Mouse (Mus musculus) gastrocnemius, postnatal 25 days (tissue): ENCODE data around the gene Rce1. TPM values are rescaled to one million over a fixed set of nuclear protein-coding genes. Genes with fewer than 3 reads are reported as not detected.

Source experiments
- DNase-seq: peaks from one replicate; pipeline ENCODE4 v3.0.0; 2022
- long read RNA-seq, 2 experiments: library from polyadenylated mRNA; stranded (forward); transcript quantifications; one replicate each; pipeline ENCODE4 v2.0.0; 2021
- total RNA-seq, 2 experiments: library from RNA; stranded (reverse); gene quantifications; 1 replicate in 1 of 2; 2 replicates in 1 of 2; pipeline ENCODE4 v1.2.3; 2021

Rce1 gene
- total RNA-seq, result 1 to 10 TPM; 3.9 to 6.5 TPM
- long read RNA-seq, experiment 1, transcript Rce1-201 (8 exons, 1,425 nt), result major isoform, 6 of 14 reads
- long read RNA-seq, experiment 1, partial matches to known transcripts, result 3 of 14 reads
- long read RNA-seq, experiment 1, other reads (novel, unspliced or antisense), result 5 of 14 reads
- long read RNA-seq, experiment 2, transcript Rce1-201 (8 exons, 1,425 nt), result major isoform, 5 of 8 reads
- long read RNA-seq, experiment 2, partial matches to known transcripts, result 0 of 8 reads
- long read RNA-seq, experiment 2, other reads (novel, unspliced or antisense), result 3 of 8 reads

DNA sequence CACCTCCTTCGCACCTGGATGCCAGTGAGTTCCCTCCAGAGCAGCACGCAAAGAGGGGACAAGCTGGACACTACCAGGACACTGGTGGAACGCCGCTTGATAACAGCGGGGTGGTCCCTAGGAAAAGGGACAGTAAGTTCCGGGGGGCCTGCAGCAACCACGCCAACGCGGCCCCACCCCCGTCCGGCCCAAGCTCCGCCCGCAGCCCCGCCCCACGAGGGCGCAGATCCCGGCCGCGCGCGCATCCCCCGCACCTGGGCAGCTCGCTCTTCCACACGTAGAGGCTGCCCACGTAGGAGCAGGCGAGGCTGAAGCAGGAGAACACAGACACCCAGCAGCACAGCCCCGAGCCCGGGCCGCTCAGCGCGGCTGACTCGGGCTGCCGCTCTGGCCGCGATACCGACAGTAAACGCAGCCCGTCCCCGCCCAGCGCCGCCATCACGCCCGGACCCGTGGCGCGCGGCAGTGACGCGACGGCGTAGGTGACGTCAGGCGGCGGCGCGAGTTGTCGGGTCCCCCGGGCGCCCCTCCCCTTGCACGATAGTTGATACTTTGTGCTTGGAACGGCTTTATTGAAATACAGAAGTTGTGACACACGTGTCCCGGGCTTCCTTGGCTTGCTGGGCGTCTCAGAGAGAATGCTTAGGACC lies at the start of gene Rce1:
Gene Rce1 (minus strand): TSS at position 463 of the 650 bp plus-strand sequence.
- DNase-seq, result peak; percentile 88

DNA sequence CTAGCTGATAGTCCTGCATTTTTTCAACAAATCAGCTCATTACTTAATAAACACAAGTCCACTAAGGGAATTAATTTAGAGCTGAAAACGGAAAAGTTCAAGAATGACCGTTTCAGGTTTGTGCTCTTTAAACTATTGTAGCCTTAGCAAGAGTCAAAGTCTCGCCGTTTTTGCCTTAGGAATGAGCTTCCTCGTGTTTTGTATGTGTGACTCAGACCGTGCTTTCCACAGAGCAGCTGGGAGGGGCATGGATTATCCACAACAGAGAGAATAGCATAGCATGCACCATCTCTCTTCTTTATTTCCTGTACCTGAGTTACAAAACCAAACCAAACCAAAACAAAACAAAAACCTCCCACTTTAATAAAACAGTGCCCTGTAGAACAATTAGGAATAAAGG lies 47.0 kb upstream of the Rce1 start:
- DNase-seq, result no peak

DNA sequence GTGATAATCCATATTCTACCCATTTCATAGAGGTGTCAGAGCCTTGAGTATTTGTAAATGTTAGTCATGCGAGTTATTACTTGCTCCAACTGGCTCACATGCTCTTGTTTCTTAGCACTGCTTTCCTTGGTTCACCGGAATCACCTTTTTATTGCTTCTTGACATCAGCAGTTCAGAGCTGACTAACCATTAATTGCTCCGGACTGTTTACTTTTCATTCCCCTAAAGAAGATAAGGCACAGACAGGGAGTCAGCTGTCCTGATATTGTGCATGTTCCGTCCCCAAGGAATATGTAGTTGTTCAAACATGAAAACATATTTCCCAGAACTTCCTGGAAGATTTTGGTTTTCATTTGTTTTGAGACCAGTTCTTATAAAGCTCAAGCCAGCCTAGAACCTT lies 45.3 kb upstream of the Rce1 start:
- no peak for DNase-seq

DNA sequence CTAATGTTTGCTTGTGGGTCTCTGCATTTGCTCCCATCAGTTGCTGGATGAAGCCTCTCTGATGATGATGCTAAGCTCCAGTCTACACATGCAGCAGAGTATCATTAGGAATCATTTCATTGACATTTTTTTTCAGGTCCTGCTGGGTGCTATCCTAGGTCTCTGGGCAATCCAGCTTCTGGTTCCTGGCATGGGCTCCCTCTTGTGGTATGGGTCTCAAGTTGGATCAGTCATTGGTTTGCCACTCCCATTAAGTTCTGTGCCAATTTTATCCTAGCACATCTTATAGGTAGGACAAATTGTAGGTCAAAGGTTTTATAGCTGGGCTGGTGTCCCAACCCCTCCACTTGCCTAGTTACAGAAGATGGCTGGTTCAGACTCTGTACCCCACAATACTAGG lies 41.4 kb upstream of the Rce1 start:
- no peak for DNase-seq

DNA sequence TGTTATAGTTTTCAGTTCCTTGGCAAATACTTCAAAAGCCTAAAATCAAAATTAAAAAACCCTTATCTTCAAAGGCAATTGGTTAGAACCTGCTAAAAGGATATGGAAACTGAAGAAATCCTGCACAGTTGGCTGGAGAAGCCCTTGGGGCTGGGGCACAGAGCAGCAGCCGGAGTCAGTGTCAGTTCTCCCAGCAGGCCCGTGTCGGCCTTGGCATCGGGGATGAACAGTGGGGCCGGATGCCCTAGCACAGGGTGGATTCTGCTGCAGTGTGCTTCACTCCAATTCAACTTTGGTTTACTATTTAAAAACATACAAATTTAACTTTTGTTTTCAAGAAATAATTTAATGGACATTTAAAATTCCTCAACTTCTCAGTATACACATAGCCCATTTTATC lies 32.7 kb upstream of the Rce1 start:
- no peak for DNase-seq

DNA sequence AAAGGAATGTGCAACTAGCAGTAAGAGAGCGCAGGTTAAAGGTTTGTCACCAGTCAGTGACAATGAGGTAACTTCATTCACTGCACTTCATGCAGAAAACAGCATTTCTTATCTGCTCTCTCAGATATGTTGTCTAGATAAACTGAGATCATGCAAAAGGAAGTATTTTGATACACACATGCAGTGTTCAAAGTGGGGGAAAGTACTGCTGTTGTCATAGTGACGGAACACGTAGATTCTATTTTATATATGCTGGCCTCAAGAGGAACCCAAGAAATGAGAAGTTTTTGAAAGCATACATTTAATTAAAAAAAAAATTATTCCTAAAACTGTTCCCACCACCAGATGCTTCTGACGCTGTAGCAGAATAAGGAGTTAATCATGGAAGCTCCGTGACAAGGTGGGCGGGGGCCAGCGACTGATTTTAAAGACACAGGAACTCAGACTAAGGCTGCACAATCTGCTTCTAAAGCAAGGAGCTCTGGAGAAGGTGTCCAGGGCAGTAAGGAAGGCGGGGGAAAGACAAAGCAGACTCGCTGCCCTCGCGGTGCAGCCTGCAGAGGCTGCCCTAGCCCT lies 21.6 kb upstream of the Rce1 start:
- no peak for DNase-seq

DNA sequence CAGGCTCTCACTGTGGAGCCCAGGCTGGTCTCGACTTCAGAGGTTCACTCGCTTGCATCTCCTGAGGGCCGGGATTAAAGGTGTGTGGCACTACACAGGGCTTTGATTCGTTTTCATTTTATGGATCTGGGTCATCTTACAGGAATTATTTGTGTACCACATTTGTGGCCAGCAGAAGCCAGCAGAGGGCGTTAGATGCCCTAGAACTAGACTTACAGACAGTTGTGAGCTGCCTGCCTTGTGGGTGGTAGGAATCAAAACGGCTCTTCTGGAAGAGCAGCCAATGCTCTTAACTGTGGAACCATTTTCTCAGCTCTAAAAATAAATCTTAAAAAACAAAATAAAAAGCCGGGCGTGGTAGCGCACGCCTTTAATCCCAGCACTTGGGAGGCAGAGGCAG lies 18.8 kb upstream of the Rce1 start:
- DNase-seq, result no peak

DNA sequence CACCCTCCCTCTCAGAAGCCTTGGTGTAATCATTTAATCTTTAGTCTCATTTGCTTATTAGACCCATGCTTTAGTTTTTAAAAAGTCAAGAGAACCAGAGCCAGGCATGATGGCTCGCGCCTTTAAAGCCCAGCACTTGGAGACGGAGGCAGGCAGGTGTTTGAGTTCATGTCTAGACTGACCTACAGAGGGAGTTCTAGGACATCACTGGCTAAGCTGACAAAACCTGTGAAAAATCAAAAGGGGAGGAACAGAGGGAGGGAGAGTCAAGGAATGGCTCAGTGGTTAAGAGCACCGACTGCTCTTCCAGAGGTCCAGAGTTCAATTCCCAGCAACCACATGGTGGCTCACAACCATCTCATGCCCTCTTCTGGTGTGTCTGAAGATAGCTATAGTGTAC lies 10.5 kb upstream of the Rce1 start:
- DNase-seq, result no peak

DNA sequence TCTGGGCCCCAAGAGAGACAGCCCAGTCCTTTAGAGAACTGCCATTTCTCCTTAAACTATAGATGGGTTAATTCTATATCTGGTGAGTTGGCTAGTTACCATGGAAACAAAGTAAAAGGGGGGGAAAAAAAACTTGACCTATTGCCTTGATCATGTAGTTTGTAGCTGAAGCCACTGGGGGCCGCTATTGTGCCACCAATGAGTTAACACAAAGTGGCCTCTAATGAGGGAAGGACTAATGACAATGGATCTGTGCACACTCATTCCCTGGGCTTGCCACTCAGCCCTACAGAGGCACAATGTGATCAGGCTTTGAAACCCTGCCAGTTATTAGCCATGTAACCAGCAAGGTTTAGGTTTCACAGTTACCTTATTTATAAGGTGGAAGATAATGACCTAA lies 3.4 kb upstream of the Rce1 start:
- no peak for DNase-seq

DNA sequence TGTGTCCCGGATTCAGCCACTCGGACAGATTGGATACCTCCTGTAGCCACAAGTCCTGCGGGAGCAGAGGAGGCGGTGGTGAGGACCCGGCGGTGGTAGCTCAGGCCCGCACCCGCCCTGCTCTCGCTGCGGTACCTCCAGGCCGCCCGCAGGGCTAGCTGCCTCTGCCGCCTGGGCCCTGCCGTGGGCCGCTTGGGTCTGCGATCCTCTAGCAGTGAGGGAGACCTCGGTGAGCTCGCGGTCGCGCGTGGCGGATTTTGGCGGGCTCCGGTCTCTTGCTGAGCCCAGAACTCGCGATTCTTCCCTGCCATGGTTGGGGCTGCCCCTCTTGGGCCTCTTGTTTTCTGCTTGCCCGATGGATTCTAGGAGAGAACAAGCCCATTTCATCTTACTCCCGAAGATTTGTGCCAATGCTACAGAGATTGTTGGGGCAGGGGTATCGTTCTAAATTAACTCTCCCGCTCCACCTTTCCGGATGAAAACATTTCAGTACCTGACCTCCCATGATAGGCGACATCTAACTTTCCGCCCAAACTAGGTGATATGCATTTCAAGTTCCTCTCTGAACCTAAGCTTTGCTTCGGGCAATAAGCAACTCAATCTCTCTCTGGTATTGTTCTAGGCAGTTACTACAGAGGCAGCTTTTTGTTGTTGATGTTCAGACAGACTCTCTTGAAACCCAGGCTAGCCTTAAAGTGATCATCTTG lies 541 bp upstream of the Rce1 start:
- DNase-seq, result no peak

DNA sequence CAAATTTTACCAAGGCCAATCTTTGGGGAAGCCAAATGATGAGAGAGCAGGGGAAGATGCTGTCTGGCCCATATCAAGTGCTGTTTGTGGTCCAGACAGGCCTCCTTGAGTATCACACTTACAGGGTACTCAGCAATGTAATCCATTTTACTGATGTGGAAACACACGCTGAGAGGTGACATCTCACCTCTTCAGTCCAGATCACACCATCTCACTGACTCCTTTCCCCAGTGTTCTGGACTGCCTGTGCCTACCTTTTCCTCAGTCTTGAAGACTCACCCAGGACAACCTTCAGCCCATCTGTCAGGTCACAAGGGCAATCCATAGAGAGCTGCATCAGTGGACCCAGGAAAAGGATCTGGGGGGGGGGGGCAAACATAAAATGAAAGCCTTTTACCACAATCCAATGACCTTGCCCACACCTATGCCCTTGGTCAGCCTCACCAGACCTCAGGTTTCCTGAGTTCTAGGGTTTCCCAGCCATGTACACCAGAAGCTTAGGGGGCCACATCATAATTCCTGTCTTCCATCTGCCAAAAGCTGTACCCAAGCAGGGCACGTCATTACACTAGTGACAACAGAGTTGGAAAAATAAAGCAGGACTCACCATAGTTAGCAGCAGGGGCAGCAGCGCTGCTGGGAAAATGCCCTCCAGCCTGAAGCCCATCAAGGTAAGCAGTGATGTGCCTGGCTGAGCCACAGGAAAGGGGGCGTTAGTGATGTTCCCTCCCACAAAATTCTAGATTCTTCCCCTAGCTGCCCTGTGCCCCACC lies 849 bp downstream of the Rce1 start:
- DNase-seq, result no peak

DNA sequence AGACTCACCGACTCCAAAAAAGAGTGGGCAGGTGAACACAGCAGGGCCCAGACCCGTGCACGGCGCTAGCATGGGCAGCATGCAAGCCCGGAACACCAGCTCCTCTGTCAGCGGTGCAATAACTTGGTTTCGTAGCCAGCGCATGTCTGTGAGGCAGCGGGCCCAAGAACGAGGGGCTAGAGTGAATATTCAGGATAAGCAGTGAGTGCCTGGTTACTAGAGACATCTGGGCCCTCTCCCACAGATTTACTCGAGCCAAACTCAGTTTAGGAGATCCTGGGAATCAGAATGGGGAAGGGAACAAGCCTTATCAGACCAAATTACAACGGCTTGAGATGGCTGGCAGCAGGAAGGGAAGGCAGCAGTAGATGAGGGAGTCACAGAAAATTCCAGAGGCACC lies 1.4 kb downstream of the Rce1 start:
- no peak for DNase-seq

DNA sequence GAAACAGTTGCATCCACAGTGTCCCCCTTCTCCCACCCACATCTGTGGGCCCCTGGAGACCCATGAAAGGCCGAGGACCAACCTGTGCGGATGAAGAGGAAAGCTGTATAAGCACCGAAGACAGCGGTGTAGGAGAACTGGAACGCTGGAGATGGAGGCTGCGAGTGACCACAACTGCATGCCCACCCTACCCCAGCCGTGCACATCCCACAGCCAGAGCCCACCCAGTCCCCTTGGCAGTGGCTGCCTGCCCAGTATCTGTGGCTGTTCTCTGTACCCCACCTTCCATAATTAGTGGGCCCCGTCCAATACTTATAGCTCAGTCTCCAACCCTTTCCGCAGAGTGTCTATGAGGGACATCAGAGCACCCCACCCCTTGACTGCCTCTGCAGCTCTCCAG lies 2.0 kb downstream of the Rce1 start:
- DNase-seq, result no peak

DNA sequence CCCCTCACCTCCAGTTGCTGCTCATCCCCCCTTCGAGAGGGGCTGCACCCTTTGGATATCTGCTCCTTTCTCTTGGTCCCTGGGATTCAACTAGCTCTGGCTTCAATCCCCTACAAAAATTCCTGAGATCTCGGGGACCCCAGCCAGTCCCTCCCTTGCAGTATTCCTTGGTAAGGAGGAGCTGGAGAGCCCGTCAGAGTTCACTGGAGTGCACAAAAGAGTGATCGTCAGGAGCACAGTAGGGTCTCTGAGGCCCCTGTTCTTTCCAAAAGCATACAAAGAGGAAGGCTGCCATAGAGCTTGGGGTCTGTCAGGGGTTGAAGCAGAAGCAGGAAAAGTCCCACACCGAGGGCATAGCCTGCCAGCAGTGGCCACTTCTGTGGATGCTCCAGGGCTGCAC lies 2.7 kb downstream of the Rce1 start:
- DNase-seq, result no peak

DNA sequence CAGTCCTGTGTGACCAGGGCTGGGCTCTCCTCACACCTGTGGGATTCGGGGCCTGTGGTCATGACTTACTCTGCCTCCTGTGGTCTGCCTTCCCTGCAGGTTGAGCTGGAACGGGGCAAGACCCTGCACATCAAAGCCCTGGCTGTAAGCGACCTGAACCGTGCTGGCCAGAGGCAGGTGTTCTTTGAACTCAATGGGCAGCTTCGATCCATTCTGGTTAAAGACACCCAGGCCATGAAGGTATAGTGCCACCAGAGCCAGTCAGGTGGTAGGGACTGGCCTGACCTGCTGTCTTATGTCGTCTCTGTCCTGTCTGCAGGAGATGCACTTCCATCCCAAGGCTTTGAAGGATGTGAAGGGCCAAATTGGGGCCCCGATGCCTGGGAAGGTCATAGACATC lies 4.7 kb downstream of the Rce1 start:
- no peak for DNase-seq

DNA sequence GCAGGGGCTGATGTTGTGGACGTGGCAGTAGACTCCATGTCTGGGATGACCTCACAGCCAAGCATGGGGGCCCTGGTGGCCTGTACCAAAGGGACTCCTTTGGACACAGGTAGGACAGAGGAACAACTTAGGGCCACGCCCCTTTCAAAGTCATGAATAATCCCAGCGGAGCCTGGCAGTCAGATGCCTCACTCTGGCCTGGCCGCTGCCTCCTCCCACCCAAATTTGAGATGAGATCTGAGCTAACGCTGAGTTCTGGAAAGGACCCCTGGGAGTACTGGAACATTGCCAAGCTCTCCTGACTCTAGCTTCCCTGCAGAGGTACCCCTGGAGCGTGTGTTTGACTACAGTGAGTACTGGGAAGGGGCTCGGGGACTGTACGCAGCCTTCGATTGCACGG lies 6.0 kb downstream of the Rce1 start:
- DNase-seq, result no peak

DNA sequence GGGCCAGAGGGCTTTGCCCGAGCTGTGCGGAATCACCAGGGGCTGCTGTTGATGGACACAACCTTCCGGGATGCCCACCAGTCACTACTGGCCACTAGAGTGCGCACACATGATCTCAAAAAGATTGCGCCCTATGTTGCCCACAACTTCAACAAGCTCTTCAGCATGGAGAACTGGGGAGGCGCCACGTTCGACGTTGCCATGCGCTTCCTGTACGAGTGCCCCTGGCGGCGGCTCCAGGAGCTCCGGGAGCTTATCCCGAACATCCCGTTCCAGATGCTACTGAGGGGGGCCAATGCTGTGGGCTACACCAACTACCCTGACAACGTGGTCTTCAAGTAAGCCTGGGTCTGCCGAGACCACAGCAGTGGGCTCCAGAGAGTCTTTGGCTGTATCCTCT lies 7.3 kb downstream of the Rce1 start:
- no peak for DNase-seq

DNA sequence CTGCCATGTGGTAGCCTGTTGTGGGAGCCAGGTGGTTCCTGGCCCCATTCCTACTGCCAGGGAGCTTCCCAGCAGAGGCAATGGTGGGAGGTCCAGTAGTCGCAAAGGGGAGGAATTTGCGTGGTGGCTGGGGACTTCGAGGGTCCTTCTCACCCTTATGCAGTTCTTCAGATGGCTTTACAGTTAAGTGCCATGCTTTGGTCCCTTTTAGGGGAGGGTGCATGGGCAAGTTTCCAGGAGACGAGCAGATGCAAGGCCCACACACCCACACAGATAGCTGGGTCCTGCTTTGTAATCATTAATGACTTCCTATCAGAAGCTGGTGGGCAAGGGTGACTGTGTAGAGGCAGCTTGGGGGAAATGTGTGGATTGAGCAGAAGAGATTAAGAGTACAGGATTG lies 8.9 kb downstream of the Rce1 start:
- DNase-seq, result no peak

DNA sequence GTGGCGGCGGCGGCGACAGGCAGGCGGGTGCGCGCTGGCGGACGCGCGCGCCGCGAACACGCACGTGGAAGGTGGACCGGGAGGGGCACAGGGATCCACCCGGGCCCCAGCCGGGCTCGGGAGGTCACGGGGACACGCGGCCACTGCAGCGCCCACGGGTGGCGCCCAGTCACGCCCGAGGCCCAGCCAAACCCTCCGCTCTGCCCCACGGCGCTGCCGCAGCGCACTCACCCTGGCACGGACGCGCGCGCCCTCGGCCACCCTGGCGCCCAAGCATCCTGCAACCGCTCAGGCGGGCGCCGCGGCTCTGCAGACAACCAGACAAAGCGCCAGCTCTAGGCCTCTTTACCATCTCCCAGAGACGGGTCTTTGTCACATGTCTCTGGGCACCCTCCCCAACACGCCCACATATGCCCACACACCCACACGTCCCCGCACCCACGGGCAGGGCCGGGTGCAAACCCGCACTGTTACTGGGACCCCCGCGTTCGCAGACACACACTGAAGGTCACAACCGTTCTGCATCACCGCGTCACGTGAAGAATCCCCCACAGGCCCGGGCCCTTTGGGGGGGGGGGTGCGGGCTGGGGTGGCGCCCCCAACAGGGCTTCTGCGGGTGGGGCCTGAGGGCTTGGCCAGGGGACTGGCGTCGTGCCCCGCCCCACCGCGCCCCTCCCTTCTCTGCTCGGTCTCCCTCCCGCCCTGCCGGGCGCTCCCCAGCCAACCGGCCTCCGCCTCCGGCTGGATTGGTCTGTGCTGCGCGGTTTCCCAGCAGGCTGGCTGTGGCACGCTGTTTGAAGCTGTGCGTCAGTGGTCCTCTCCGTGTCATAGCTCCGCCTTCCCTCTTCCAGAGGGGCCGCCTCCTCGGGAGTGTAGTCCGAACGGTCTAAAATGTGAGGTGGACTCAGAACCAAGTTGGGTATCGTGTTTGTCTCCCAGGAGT lies 10.0 kb downstream of the Rce1 start, which contains the start of gene Lrfn4:
Gene Lrfn4 (minus strand): TSS at position 517 of the 943 bp plus-strand sequence.
- peak; percentile 85 for DNase-seq

DNA sequence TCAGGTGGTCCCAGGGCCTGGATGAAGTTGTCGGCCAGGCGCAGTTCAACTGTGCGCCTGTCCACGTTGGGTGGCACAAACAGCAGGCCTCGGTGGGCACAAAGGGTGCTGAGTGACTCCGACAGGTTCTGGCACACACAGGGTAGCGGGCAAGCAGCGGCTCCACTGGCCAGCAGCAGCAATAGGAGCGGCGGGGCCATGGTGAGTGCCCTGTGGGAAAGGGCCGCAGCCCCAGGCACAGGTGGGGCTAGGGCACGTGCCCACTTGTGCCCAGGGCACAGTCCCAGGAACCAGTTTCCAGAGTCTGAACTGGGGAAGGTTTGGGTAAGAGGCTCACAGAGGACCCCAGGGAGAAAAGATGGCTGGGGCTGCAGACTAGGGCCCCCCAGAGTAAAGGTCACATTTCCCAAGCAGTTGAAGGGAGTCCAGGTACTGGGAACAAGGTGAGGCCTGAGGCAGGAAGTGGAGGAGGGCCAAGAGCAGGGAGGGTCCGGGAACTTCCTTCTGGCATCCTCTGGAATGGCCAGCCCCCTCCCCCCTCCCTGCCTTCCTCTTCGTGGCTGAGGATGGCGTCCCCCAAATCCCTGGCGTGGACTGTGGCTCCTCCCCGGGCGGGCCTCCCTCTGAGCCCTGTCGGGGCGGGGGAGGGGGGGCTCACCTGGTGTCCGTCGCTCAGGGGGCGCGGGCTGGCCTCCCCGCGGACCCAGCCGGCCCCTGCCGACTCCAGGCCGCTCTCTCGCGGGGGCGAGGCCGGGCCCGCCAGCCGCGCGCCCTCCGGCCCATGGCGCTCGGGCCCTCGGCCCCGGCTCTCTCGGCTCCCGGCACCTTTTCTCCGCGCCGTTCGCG lies 10.9 kb downstream of the Rce1 start:
- DNase-seq, result no peak
